Mouse (Mus musculus): Measurements from ENCODE around the gene Enox1. TPM values are rescaled to one million over a fixed set of nuclear protein-coding genes. Genes with fewer than 3 reads are reported as not detected.
"Not testable (repeated sequence)": the region's sequence is repeated elsewhere in the genome, so short reads cannot be mapped to it uniquely, and the experiment has no call there.

The Enox1 gene
- polyA plus RNA-seq (2016; fragmentation: Nextera tagmentation; extraction: Ambion mirVana) = 35.4 and 37.1 TPM in 2 replicates

DNA sequence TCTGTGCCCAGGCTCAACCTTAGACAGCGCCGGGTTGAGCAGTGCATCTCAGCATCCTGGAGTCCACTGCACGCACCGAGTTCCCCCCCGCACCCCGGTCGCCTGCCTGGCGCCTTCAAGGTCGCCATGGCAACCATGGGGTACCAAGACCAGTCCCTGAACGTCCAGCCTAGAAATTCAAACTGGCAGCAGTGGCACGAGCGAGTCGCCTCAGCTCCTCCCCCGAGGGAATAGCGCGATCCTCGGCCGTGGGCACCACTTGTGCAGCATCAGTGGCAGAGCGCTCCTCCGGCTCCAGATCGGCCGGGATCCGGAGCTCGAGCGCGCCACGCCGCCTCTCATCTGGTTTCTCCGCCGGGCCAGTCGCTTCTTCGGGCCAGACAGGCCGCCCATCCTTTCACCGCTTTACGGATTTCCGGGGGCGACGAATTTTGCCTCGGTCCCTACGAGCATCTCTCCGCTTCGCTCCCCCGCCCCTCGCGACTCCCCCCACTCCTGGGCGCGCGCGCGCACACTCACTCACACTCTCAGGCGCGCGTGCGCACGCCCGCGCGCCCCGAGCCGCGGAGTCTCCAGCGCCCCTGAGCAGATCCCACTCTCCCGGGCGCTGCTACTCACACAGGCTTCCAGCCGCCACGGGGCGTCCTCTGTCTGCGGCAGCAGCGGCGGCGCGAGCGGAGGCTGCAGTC is at the start of gene Enox1:
TSS of gene Enox1 (plus strand) at position 542 of the 689 bp plus-strand sequence.
- peak; percentile 89 for ATAC-seq (ENCODE audit: low FRiP score, low read depth)
- no peaks in the 10 kb centered on the region for H3K9me3 ChIP-seq
- H3K9ac ChIP-seq = peak within 1 kb of the TSS; percentile 91
- no peaks in the 10 kb centered on the region for H3K36me3 ChIP-seq
- H3K27ac ChIP-seq = peak within 1 kb of the TSS; percentile 90
- under 1% methylated on average over 73 of the region's 73 CpGs for WGBS
- peak within 1 kb of the TSS; percentile 74 for H3K4me2 ChIP-seq (replicated peaks)
- peak within 1 kb of the TSS; percentile 90 for H3K4me3 ChIP-seq
- H3K4me1 ChIP-seq = peaks cover 36% of the 10 kb centered on the region
- no peaks in the 10 kb centered on the region for H3K27me3 ChIP-seq (replicated peaks)

DNA sequence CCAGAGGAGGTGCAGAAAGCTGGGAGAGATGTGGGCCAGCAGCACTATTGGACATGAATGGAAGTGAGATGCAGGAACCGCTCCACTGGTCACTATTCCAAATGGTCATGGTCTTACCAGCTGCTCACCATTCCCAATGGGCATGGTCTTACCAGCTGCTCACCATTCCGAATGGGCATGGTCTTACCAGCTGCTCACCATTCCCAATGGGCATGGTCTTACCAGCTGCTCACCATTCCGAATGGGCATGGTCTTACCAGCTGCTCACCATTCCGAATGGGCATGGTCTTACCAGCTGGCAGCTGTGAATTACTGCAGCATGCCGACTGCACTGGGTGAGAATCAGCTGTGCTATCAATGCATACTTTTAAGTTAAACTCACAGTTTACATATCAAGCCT is 45.9 kb upstream of the Enox1 start:
- not testable (repeated sequence) for H3K27ac ChIP-seq; H3K4me1 ChIP-seq; ATAC-seq (ENCODE audit: low FRiP score, low read depth); H3K27me3 ChIP-seq (replicated peaks); H3K4me2 ChIP-seq (replicated peaks); H3K36me3 ChIP-seq; H3K9ac ChIP-seq; H3K9me3 ChIP-seq; H3K4me3 ChIP-seq
- WGBS = 59% methylated on average over 5 of the region's 5 CpGs

DNA sequence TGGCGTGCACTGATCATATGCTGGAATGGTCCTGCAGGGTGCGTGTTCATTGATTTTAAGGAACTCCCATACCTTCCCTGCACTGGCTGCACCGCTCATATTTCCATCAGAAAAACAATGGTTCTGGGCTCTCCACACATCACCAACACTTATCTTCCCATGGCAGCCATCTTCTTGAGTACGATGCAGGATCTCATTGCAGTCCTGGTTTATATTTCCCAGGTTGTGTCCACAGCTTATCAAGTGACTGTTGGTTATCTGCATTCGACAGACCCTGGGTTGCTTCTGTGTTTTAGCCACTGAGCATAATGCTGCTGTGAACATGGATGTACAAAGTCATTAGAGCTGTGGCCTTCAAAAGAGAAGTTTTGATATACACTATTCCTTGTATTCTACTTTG is 26.0 kb upstream of the Enox1 start:
- H3K9ac ChIP-seq = no peak overlapping the region
- no peaks in the 10 kb centered on the region for H3K4me1 ChIP-seq
- no peak overlapping the region for H3K4me3 ChIP-seq
- no peak overlapping the region for H3K4me2 ChIP-seq (replicated peaks)
- 91% methylated on average over 5 of the region's 5 CpGs for WGBS
- no peaks in the 10 kb centered on the region for H3K9me3 ChIP-seq
- no peaks in the 10 kb centered on the region for H3K36me3 ChIP-seq
- H3K27ac ChIP-seq = no peak overlapping the region
- no peaks in the 10 kb centered on the region for H3K27me3 ChIP-seq (replicated peaks)
- ATAC-seq (ENCODE audit: low FRiP score, low read depth) = no peak

DNA sequence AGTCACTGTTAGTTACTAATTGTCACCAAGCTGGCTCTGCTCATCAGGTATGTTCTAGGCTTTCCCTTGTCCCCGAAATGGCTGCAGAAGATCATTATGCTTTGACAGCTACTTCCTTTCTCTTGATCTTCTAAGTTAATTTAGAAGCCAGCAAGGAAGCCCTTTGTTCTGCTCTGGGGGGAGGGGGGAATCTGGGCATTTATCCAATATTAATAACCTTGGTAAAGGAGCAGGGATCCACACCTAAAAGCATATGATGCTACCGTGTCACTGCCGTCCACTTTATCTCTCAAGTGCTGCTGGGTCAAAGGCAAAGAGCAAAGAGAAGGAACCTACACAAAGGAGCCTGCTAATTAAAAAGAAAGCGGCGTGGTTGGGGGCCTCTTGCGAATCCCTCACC is 19.6 kb upstream of the Enox1 start:
- H3K27ac ChIP-seq = no peak overlapping the region
- no peaks in the 10 kb centered on the region for H3K27me3 ChIP-seq (replicated peaks)
- H3K4me2 ChIP-seq (replicated peaks) = no peak overlapping the region
- no peak overlapping the region for H3K4me3 ChIP-seq
- H3K9ac ChIP-seq = no peak overlapping the region
- no peak for ATAC-seq (ENCODE audit: low FRiP score, low read depth)
- 67% methylated on average over 6 of the region's 6 CpGs for WGBS
- H3K9me3 ChIP-seq = no peaks in the 10 kb centered on the region
- peaks cover 1% of the 10 kb centered on the region; the same call in 1 of the 2 replicates for H3K4me1 ChIP-seq
- H3K36me3 ChIP-seq = no peaks in the 10 kb centered on the region

DNA sequence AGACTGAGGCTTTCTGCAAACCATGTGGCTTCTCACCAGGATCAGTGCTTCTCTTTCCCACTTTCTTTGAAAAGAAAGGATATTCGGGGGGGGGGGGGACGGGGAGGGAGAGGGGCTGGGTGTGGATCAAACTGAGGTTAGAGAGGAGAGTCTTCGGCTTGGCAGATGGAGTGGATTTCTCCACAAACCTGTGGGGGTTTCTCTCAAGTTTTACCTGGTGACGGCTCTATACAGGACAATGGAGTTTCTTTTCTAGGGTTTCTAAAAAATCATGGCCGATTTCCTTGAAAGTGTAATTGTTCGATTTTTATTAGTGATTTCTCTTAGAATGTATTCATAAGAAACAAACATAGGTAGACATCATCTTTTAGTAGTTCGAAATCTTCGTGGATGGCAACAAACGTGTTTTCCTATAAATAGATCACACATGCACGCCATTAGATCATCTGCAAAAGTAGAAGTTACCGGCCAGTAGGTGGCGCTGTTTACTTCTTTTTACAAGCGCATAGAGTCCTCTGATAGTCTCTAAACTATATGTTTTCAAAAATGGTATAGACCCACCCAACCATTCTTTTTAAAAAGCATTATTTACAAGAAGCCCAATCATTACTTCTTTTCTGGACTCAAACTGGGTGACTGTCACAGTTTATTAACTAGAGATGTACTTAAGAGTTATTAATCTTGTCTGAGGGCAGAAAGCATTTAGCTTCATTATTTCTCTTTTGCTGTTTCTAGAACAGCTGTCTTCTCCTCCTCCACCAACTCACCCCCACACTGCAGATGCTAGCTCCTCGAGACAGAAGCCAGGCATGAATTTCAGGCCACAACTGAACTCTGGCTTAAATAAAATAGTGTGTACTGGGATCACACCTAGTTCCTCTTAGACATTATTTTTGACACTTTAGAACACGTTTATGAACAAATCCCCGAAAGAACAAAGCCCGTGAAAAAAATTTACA is 15.0 kb upstream of the Enox1 start:
- Histone ChIP-seq H3K4me3 (no peak overlapping the region), H3K9me3 (no peaks in the 10 kb centered on the region), H3K9ac (no peak overlapping the region), H3K36me3 (no peaks in the 10 kb centered on the region), H3K4me2 (replicated peaks) (no peak overlapping the region), H3K27ac (no peak overlapping the region), H3K4me1 (peaks cover 3% of the 10 kb centered on the region; the same call in 1 of the 2 replicates), H3K27me3 (replicated peaks) (no peaks in the 10 kb centered on the region)
- 33% methylated on average over 17 of the region's 17 CpGs for WGBS
- peak; percentile 86; the same call in 1 of the 2 replicates for ATAC-seq (ENCODE audit: low FRiP score, low read depth)

DNA sequence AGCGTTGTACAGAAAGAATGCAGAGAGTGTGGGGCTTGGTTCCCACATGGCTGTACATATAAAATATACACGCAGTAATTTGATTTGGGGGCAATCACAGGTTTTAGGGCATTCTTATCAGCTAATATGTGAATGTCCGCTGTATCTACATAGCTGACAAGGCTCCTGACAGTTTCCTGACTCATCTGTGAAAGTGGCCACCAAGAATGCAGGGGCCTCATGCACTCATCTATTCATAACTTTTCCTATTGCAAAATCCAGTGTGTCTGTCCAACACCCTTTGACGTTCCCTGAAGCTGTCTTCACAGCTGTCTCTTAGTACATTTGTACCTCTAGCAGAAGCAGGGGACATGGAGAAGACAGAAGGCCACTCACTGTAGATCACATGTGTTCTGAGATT is 11.5 kb upstream of the Enox1 start:
- ATAC-seq (ENCODE audit: low FRiP score, low read depth) = no peak
- H3K4me1 ChIP-seq = peaks cover 3% of the 10 kb centered on the region; the same call in 1 of the 2 replicates
- H3K27ac ChIP-seq = no peak overlapping the region
- no peak overlapping the region for H3K4me2 ChIP-seq (replicated peaks)
- H3K4me3 ChIP-seq = no peak overlapping the region
- no peaks in the 10 kb centered on the region for H3K36me3 ChIP-seq
- H3K9me3 ChIP-seq = no peaks in the 10 kb centered on the region
- no peak overlapping the region for H3K9ac ChIP-seq
- no peaks in the 10 kb centered on the region for H3K27me3 ChIP-seq (replicated peaks)
- WGBS = 90% methylated on average over 4 of the region's 4 CpGs

DNA sequence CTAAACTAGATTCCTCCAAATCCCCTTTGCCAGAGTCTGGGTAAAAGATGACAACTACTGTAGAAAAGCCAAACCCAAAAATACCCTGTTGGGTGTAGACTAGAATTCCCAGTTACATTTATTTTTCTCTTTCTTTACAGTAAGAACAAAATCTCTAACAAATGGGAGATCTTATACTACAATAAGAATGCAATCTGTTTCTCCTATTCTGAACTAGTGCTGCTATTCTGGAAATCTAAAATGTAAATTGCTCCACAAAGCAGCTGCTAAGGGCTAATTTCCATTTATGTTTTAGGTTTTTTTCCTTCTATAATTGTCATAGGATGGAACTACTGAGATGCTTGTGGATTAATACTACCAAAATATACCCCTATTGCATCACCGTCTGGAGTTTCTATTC is 8.9 kb upstream of the Enox1 start:
- Histone ChIP-seq H3K27me3 (replicated peaks) (no peaks in the 10 kb centered on the region), H3K4me3 (no peak overlapping the region), H3K36me3 (no peaks in the 10 kb centered on the region), H3K4me1 (no peaks in the 10 kb centered on the region), H3K27ac (no peak overlapping the region), H3K9me3 (no peaks in the 10 kb centered on the region), H3K9ac (no peak overlapping the region), H3K4me2 (replicated peaks) (no peak overlapping the region)
- no peak for ATAC-seq (ENCODE audit: low FRiP score, low read depth)
- 94% methylated on average over 1 of the region's 1 CpGs for WGBS

DNA sequence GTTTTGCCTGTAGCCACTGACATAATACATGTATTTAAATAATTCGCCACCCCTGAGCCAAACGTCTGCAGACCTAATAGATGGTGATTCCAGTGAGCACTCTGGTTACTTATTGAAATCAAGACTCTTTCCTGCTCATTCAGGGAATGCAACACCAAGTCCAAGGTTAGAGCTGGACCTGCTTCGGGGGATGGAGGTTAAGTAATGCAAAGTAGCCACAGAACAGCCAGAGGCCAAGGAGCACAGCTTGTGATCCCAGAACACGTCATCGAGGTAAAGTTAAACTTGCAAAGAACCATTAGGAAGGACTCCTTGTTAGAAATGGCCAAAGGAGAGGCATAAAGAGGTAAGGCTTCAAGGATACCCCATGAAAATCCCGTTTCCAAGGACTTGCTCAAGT is 6.0 kb upstream of the Enox1 start:
- Histone ChIP-seq H3K4me3 (no peak overlapping the region), H3K4me2 (replicated peaks) (no peak overlapping the region), H3K36me3 (no peaks in the 10 kb centered on the region), H3K9me3 (no peaks in the 10 kb centered on the region), H3K4me1 (peaks cover 6% of the 10 kb centered on the region), H3K27me3 (replicated peaks) (no peaks in the 10 kb centered on the region), H3K9ac (no peak overlapping the region), H3K27ac (no peak overlapping the region)
- no peak for ATAC-seq (ENCODE audit: low FRiP score, low read depth)
- 77% methylated on average over 6 of the region's 6 CpGs for whole genome bisulfite sequencing

DNA sequence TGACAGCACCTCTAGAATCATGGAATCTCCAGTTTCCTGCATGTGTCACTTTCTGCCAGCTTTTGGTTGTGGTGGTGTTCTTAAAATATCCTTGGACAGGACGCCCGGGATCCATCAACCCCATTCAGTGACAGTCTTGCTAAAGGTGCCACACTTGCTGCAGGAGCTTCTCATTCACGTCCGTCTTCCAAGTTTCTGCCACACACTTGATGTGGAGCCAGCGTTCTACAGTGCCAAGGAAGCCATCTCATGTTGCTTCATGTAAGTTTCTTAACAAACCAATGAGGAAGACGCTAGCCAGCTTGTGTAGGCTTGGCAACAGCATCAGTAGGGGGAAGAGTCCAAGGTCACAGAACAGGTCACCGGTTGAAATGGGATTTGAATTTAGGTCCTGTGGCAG is 5.1 kb upstream of the Enox1 start:
- Histone ChIP-seq H3K27ac (no peak overlapping the region), H3K9ac (no peak overlapping the region), H3K27me3 (replicated peaks) (no peaks in the 10 kb centered on the region), H3K4me3 (no peak overlapping the region), H3K36me3 (no peaks in the 10 kb centered on the region), H3K9me3 (no peaks in the 10 kb centered on the region), H3K4me2 (replicated peaks) (no peak overlapping the region), H3K4me1 (peaks cover 13% of the 10 kb centered on the region)
- WGBS = 92% methylated on average over 7 of the region's 7 CpGs
- ATAC-seq (ENCODE audit: low FRiP score, low read depth) = no peak

DNA sequence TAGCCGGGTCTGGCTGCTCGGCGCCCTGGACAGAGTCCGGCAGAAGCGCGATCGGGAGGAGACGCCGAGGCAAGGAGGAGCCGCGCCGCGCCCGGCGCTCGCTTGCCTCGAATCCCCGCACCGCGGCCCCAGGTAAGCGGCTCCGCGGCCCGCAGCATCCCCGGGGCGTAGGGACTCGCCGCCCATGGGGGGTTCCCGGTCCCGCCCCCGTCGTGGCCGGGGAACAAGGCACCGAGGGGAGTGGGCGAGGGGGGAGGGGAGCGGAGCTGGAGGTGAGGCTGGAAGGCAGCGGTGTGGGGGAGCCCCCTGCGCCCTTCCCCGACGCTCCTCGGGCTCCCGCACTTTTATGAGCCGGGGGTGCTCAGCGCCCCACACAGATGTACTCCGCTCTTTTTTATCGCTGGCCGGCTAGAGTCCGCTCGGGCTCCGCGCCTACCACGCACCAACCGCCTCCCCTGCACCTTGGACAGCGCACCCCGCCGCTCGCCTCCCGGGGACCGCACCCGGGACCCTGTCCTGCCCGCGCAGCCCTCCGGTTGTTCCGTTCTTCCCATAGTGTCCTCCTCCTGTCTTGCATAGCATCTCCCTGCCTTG is 445 bp downstream of the Enox1 start:
- H3K27ac ChIP-seq = peak overlapping the region; percentile 90
- H3K9ac ChIP-seq = peak overlapping the region; percentile 91
- H3K36me3 ChIP-seq = no peaks in the 10 kb centered on the region
- H3K4me1 ChIP-seq = peaks cover 36% of the 10 kb centered on the region
- peak; percentile 59 for ATAC-seq (ENCODE audit: low FRiP score, low read depth)
- H3K4me3 ChIP-seq = peak overlapping the region; percentile 90
- H3K4me2 ChIP-seq (replicated peaks) = peak overlapping the region; percentile 74
- under 1% methylated on average over 61 of the region's 64 CpGs for WGBS
- no peaks in the 10 kb centered on the region for H3K9me3 ChIP-seq
- no peaks in the 10 kb centered on the region for H3K27me3 ChIP-seq (replicated peaks)

DNA sequence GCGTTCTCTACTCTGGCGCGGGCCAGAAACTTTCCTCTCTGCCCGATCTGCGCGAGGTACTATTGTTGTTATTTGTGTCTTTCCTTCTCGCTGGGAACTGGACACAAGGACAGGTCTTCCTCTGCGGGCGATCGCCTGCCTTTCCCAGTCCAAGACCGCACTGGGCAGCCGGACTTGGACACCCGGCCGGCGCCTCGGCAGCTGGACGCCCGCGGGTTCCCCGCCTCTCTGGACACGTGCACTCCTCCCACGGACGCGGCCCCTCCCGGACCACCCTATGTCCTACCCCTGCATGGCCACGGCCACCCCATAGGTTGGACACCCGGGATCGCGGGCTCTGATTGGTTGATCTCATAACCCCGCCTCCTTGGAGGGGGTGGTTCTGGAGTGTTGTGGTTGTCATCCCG is 945 bp downstream of the Enox1 start:
- H3K27ac ChIP-seq = no peak overlapping the region; the same call in 1 of the 2 replicates
- peaks cover 36% of the 10 kb centered on the region for H3K4me1 ChIP-seq
- ATAC-seq (ENCODE audit: low FRiP score, low read depth) = peak; percentile 83
- 1% methylated on average over 31 of the region's 31 CpGs for WGBS
- no peaks in the 10 kb centered on the region for H3K36me3 ChIP-seq
- no peaks in the 10 kb centered on the region for H3K9me3 ChIP-seq
- peak overlapping the region; percentile 74 for H3K4me2 ChIP-seq (replicated peaks)
- H3K27me3 ChIP-seq (replicated peaks) = no peaks in the 10 kb centered on the region
- peak overlapping the region; percentile 91 for H3K9ac ChIP-seq
- peak overlapping the region; percentile 90 for H3K4me3 ChIP-seq

DNA sequence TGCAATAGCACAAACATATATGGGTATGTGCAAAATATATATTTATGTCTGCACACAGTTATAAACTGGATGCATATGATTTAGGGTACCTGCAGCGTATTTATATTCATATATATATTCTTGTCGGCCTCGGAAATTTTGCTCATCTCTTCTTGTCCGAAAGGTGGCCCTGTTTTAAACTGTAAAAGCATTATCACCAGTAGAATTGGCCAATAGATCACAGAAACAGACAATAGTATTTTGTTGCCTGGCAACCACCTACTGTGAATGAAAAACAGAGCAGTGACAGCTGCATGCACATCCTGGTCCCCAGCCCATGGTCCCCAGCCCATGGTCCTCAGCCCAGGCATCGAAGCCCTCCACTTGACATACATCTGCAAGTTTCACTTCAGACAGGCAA is 2.8 kb downstream of the Enox1 start:
- H3K4me1 ChIP-seq = peaks cover 36% of the 10 kb centered on the region
- no peaks in the 10 kb centered on the region for H3K36me3 ChIP-seq
- no peak overlapping the region for H3K4me3 ChIP-seq
- H3K9ac ChIP-seq = no peak overlapping the region
- no peak overlapping the region for H3K27ac ChIP-seq
- H3K9me3 ChIP-seq = no peaks in the 10 kb centered on the region
- peak overlapping the region; percentile 74 for H3K4me2 ChIP-seq (replicated peaks)
- no peaks in the 10 kb centered on the region for H3K27me3 ChIP-seq (replicated peaks)
- 46% methylated on average over 5 of the region's 5 CpGs for WGBS
- no peak for ATAC-seq (ENCODE audit: low FRiP score, low read depth)

Measured in neural tube, embryonic 12.5 days (tissue).